Mouse (Mus musculus): ENCODE data around the gene Bckdhb.

- TF ChIP-seq CTCF (conservative IDR thresholded peaks at IDR 0.05; ENCODE audit: low read length) (no peak), NANOG (IDR thresholded peaks at IDR 0.05; ENCODE audit: borderline replicate concordance, low read length) (no peak), POU5F1 (IDR thresholded peaks at IDR 0.05; ENCODE audit: borderline replicate concordance, low read length) (no peak)
Observed at GRCm38 (mm10) chr9:84031406-84031805, 106.5 kb downstream of the Bckdhb start.
